Mouse (Mus musculus): Measurements from ENCODE around the gene Asphd2. TPM values are rescaled to one million over a fixed set of nuclear protein-coding genes. Genes with fewer than 3 reads are reported as not detected.

Asphd2 gene
- total and polyA plus RNA-seq, 2 experiments: not detected

GRCm38 (mm10) chr5:112359520-112359919, 35.1 kb downstream of the Asphd2 start:
- no peaks in the 10 kb centered on the region for H3K4me1 ChIP-seq (ENCODE audit: control insufficient read depth, insufficient read depth, low read length)
- H3K27me3 ChIP-seq (ENCODE audit: control insufficient read depth, insufficient read depth, low read length): no peaks in the 10 kb centered on the region
- no peak for DNase-seq (ENCODE audit: extremely low read depth, low read depth, low spot score)
- 88% methylated on average over 4 of the region's 4 CpGs for WGBS
- no peak overlapping the region for H3K27ac ChIP-seq (replicated peaks; ENCODE audit: insufficient read depth, low read depth, low read length)
- H3K4me3 ChIP-seq (ENCODE audit: insufficient read depth, low read depth, low read length): no peak overlapping the region
- TF ChIP-seq CTCF (IDR thresholded peaks at IDR 0.05; ENCODE audit: low read depth, low read length) (no peak), POLR2A (IDR thresholded peaks at IDR 0.05; ENCODE audit: extremely low read depth, insufficient read depth, low read length) (no peak)
- peaks cover 4% of the 10 kb centered on the region; the same call in 1 of the 2 replicates for H3K36me3 ChIP-seq (ENCODE audit: control insufficient read depth, insufficient read depth, low read length)
- no peak overlapping the region for H3K9ac ChIP-seq (ENCODE audit: low read depth, low read length)
- no peaks in the 10 kb centered on the region for H3K79me2 ChIP-seq (ENCODE audit: control insufficient read depth, insufficient read depth, low read length)

- Histone ChIP-seq H3K36me3 (ENCODE audit: control insufficient read depth, insufficient read depth, low read length) (no peaks in the 10 kb centered on the region), H3K4me3 (ENCODE audit: insufficient read depth, low read depth, low read length) (no peak overlapping the region), H3K9ac (ENCODE audit: low read depth, low read length) (no peak overlapping the region), H3K4me1 (ENCODE audit: control insufficient read depth, insufficient read depth, low read length) (no peaks in the 10 kb centered on the region), H3K27ac (replicated peaks; ENCODE audit: insufficient read depth, low read depth, low read length) (no peak overlapping the region), H3K27me3 (ENCODE audit: control insufficient read depth, insufficient read depth, low read length) (no peaks in the 10 kb centered on the region), H3K79me2 (ENCODE audit: control insufficient read depth, insufficient read depth, low read length) (no peaks in the 10 kb centered on the region)
- DNase-seq (ENCODE audit: extremely low read depth, low read depth, low spot score): no peak
- WGBS: 89% methylated on average over 9 of the region's 9 CpGs
- TF ChIP-seq CTCF (IDR thresholded peaks at IDR 0.05; ENCODE audit: low read depth, low read length) (no peak), POLR2A (IDR thresholded peaks at IDR 0.05; ENCODE audit: extremely low read depth, insufficient read depth, low read length) (no peak)
Measured at GRCm38 (mm10) chr5:112356322-112356721, 38.3 kb downstream of the Asphd2 start.

- no peaks in the 10 kb centered on the region for H3K27me3 ChIP-seq (ENCODE audit: control insufficient read depth, insufficient read depth, low read length)
- H3K79me2 ChIP-seq (ENCODE audit: control insufficient read depth, insufficient read depth, low read length): no peaks in the 10 kb centered on the region
- H3K4me1 ChIP-seq (ENCODE audit: control insufficient read depth, insufficient read depth, low read length): no peaks in the 10 kb centered on the region
- no peaks in the 10 kb centered on the region for H3K36me3 ChIP-seq (ENCODE audit: control insufficient read depth, insufficient read depth, low read length)
- no peak for TF ChIP-seq CTCF (IDR thresholded peaks at IDR 0.05; ENCODE audit: low read depth, low read length)
- no peak for TF ChIP-seq POLR2A (IDR thresholded peaks at IDR 0.05; ENCODE audit: extremely low read depth, insufficient read depth, low read length)
- no peak for DNase-seq (ENCODE audit: extremely low read depth, low read depth, low spot score)
- 76% methylated on average over 13 of the region's 13 CpGs for WGBS
- no peak within 1 kb of the TSS for H3K27ac ChIP-seq (replicated peaks; ENCODE audit: insufficient read depth, low read depth, low read length)
- no peak within 1 kb of the TSS for H3K9ac ChIP-seq (ENCODE audit: low read depth, low read length)
- no peak within 1 kb of the TSS for H3K4me3 ChIP-seq (ENCODE audit: insufficient read depth, low read depth, low read length)
Measured at GRCm38 (mm10) chr5:112355910-112356309, 38.8 kb downstream of the Asphd2 start, which contains the start of gene Gm6583. Gm6583 (minus strand) TSS chr5:112356033.

- no peak for DNase-seq (ENCODE audit: extremely low read depth, low read depth, low spot score)
- H3K36me3 ChIP-seq (ENCODE audit: control insufficient read depth, insufficient read depth, low read length): peaks cover 2% of the 10 kb centered on the region; the same call in 1 of the 2 replicates
Measured at GRCm38 (mm10) chr5:112355493-112355892, 39.2 kb downstream of the Asphd2 start.

GRCm38 (mm10) chr5:112349169-112349568, 45.5 kb downstream of the Asphd2 start:
- no peak overlapping the region for H3K4me3 ChIP-seq (ENCODE audit: insufficient read depth, low read depth, low read length)
- H3K36me3 ChIP-seq (ENCODE audit: control insufficient read depth, insufficient read depth, low read length): peaks cover 9% of the 10 kb centered on the region; the same call in 1 of the 2 replicates
- no peak overlapping the region for H3K27ac ChIP-seq (replicated peaks; ENCODE audit: insufficient read depth, low read depth, low read length)
- WGBS: 87% methylated on average over 8 of the region's 8 CpGs
- no peak overlapping the region for H3K9ac ChIP-seq (ENCODE audit: low read depth, low read length)
- no peak for TF ChIP-seq POLR2A (IDR thresholded peaks at IDR 0.05; ENCODE audit: extremely low read depth, insufficient read depth, low read length)
- TF ChIP-seq CTCF (IDR thresholded peaks at IDR 0.05; ENCODE audit: low read depth, low read length): no peak
- no peaks in the 10 kb centered on the region for H3K27me3 ChIP-seq (ENCODE audit: control insufficient read depth, insufficient read depth, low read length)
- no peaks in the 10 kb centered on the region for H3K79me2 ChIP-seq (ENCODE audit: control insufficient read depth, insufficient read depth, low read length)
- H3K4me1 ChIP-seq (ENCODE audit: control insufficient read depth, insufficient read depth, low read length): peaks cover 7% of the 10 kb centered on the region
- no peak for DNase-seq (ENCODE audit: extremely low read depth, low read depth, low spot score)

More at GRCm38 (mm10) chr5:112355493-112355892, 39.2 kb downstream of the Asphd2 start:
- no peak overlapping the region for H3K9ac ChIP-seq (ENCODE audit: low read depth, low read length)
- no peaks in the 10 kb centered on the region for H3K4me1 ChIP-seq (ENCODE audit: control insufficient read depth, insufficient read depth, low read length)
- H3K27me3 ChIP-seq (ENCODE audit: control insufficient read depth, insufficient read depth, low read length): no peaks in the 10 kb centered on the region
- H3K79me2 ChIP-seq (ENCODE audit: control insufficient read depth, insufficient read depth, low read length): no peaks in the 10 kb centered on the region
- 67% methylated on average over 6 of the region's 6 CpGs for WGBS
- TF ChIP-seq POLR2A (IDR thresholded peaks at IDR 0.05; ENCODE audit: extremely low read depth, insufficient read depth, low read length) (no peak), CTCF (IDR thresholded peaks at IDR 0.05; ENCODE audit: low read depth, low read length) (no peak)
- no peak overlapping the region for H3K4me3 ChIP-seq (ENCODE audit: insufficient read depth, low read depth, low read length)
- H3K27ac ChIP-seq (replicated peaks; ENCODE audit: insufficient read depth, low read depth, low read length): no peak overlapping the region

- peaks cover 12% of the 10 kb centered on the region for H3K4me1 ChIP-seq (ENCODE audit: control insufficient read depth, insufficient read depth, low read length)
- no peak for DNase-seq (ENCODE audit: extremely low read depth, low read depth, low spot score)
- WGBS: 91% methylated on average over 16 of the region's 16 CpGs
- H3K27me3 ChIP-seq (ENCODE audit: control insufficient read depth, insufficient read depth, low read length): no peaks in the 10 kb centered on the region
- TF ChIP-seq CTCF (IDR thresholded peaks at IDR 0.05; ENCODE audit: low read depth, low read length) (no peak), POLR2A (IDR thresholded peaks at IDR 0.05; ENCODE audit: extremely low read depth, insufficient read depth, low read length) (no peak)
- peaks cover 9% of the 10 kb centered on the region; the same call in 1 of the 2 replicates for H3K36me3 ChIP-seq (ENCODE audit: control insufficient read depth, insufficient read depth, low read length)
- H3K27ac ChIP-seq (replicated peaks; ENCODE audit: insufficient read depth, low read depth, low read length): no peak overlapping the region
- no peak overlapping the region for H3K9ac ChIP-seq (ENCODE audit: low read depth, low read length)
- H3K79me2 ChIP-seq (ENCODE audit: control insufficient read depth, insufficient read depth, low read length): no peaks in the 10 kb centered on the region
- H3K4me3 ChIP-seq (ENCODE audit: insufficient read depth, low read depth, low read length): no peak overlapping the region
Measured at GRCm38 (mm10) chr5:112346211-112346965, 48.3 kb downstream of the Asphd2 start.
